Mouse (Mus musculus) thymus, postnatal 14 days (tissue): ENCODE measurements around the gene Lmo1.

ENCODE experiments used
- DNase-seq: peaks from one replicate; pipeline ENCODE4 v3.0.0; 2021

Lmo1 gene

DNA sequence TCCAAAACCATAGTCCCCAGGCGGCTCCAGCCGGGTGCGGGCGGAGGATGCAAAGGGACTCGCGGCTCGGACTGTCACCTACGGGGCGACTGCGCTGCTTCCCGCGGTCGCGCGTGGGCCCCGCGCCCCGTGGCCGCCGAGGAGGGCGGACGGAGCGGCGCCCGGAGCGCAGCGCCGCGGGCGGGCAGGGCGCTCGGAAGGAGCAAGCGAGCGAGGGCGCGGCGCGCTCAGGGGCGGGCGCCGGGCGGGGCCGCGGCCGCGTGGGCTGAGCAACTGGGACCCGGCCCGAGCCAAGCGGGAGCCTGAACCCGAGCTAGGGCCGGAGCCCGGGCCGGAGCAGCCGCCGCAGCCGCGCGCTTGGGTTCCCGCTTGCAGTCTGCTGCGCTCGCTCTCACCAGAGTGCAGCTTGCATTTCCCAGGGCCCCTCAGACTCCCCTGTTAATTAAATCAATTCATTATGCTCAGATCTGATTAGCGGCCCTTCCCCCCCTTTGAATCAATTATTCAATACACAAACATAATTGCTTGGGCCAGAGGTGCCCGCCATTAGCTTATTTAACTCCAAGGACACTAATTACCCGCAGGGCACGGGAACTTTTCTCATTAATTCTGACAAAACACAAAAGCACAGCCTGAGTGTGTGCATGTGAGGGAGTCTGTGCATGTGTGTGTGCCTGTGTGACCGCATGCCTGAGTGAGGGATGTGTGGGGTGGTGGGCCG is at the start of gene Lmo1:
Lmo1 (minus strand) TSS at position 259 of the 721 bp plus-strand sequence.
- DNase-seq = no peak

DNA sequence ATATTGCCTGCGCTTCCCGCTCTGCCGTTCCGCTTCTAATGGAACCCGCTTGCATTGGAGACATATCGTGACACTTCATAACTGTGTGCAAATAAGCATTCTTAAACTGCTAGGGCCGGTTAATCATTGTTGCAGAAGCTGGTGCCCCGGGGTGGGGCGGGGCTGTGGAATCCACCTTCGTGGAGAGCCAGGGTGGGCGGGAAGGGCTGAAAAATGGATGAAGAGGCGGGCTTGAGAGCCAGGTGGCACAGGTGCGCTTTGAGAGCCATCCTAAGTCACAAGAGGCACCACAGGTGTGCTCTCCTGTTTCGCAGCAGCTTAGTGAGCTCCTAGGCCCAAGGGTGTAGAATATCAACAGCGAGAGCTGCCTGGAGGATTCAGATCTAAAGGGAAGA is 46.7 kb upstream of the Lmo1 start:
- no peak for DNase-seq

DNA sequence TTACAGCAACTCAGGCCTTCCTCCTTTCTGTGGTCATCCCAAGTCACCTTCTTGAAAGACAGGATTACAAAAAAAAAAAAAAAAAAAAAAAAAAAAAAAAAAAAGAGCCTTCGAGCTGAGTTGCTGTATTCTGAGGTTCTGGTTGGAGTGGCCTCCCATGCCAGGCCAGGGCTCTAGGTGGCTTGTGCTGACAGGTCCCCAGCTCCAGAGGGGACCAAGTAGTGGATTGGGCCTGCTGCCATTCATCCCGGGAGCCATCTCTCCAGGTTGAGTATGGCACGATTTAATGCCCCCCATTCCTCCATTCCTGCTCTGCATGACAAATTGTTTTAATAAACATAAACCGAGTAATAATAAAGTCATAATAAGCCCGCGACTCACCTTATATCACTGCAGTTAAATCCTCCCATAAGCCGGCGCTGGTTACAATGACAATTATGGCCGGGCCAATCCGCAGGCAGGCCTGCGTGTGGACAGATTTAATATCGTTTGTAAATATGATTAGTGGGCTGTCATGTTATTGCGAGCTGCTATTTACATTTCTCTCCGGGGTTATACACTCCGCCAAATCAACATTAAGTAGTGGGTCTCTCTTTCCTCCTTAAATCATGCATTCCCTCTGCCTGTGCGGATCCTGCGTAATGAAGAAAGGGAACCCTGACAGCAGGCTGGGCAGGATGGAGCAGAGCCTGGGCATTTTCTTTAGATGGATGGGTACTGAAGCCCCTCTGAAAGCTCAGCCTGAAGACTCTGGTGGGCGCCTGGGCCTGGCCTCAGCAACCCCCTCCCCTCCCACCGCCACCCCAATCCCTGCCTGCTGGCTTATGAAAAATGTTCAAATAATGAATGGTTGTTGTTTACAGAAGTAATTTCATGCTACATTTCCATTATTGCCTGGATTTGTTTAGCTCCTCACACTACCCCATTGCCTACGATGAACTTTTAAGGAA is 46.0 kb upstream of the Lmo1 start:
- DNase-seq = no peak

DNA sequence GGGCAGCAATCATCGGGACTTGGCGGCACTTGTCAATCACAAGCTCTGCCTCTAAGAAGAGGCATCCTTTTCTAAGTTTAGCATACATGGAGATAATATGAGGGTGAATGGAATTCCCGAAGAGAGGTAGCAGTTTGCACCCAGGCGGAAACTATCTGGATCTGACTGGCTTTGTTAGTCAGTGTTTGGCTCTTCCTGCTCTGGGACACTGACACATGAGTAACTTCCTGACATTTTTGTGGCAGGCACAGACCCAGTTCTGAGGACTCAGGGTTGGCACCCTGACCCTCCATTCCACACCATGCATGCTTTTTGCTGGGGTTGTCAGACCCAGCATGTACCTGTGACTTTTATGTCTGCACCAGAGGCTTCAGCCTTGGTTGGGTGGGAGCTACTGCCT is 45.0 kb upstream of the Lmo1 start:
- DNase-seq = no peak

DNA sequence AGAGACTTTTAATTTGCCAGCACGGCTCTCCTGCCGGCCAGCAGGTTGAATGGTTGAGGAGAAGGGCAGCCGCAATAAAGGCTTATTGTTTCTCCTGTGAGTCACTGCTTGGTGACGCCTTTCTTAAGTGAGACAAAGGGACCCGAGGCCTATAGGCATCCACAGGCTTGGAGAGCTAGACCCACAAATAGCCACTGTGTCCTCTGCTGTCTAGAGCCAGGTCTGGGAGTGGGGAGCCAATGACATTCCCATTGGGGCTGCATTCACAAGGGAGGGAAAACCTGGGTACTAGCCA is 43.9 kb upstream of the Lmo1 start:
- no peak for DNase-seq

DNA sequence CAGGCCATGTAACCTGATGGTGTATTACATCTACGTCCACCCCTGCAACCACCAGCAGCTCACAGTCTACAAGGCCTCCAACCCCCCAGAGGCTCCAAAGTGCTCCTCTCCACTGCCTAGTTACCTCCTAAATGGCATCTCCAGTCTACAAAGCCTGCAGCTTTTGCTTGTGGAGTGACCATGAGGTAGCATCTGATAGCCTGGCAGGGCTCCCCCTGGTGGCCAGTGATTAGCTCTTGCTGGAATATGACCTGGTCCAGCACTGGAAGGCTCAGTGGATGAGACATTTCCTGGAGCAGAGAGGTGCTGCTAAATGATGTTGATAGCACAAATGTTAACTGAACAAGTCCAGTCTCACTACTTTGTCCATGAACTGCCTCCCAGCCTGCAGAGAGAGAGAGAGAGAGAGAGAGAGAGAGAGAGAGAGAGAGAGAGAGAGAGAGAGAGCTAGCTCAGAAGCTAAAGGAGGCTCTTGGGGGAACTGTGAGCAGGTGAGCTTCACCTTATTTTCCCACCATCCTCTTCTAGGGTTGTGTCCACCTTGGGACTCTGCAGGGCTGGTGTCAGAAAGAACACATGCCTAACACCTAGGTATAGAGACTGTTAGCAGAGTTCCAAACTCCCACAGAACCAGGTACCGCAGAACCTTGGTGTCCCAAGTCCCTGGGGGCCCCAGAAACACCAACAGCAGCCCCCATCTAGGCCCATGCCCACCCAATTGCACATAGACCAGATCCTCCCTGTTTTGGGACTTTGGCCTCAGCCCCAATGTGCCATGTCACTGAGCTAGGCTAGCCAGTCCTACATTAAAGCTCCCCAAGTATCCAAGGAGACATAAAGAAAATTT is 43.3 kb upstream of the Lmo1 start:
- peak; percentile 51 for DNase-seq

DNA sequence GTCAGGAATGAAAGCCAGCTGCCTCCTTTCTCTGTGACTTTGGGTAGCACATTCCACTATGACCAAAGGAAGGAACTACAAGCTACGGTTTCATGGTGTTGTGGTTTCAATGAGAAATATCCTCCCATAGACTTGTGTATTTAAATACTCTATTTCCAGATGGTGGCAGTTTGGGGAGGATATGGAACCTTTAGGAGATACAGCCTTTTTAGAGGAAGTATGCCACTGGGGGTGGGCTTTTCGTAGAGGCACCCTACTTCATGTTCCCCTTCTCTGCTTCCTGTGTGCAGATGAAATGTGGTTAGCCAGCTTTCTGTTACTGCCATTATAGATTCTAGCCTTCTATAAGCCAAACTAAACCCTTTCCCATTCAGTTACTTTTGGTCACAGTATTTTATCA is 34.8 kb upstream of the Lmo1 start:
- DNase-seq = no peak

DNA sequence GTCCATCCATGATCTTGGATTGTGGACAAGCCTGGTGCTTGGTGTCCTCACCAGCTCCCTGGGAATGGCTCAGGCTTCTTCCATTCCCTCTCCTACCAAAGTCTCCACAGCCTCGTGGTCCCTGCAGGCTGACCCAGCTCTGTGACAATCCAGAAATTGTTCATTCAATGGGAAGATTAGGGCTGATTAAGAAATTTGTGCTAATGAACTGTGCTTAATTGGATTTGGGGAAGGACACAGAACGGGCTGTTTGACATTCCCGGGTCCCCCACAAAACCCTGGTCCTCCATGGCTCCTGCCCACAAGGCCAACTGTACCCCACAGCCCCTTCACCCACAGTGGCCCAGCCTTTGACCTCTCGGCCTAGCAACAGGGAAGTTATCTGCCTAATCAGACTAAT is 32.8 kb upstream of the Lmo1 start:
- no peak for DNase-seq

DNA sequence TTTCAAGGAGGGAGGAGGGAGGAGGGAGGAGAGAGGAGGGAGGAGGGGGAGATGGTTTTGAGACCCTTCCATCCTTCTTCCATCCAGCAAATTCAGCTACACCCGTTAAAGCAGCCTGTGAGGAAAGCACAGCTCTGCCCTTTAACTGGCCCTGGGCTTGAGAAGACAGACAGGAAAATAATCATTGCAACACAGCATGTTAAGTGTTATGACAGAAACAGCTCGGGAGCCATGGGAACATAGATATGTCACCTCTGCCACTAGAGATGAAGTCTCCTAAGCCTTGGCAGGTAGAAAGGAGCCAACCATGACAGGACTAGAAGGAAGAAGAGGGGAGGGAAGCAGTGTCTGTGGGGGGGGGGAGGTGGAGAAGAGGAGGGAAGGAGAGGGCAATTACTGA is 31.4 kb upstream of the Lmo1 start:
- DNase-seq = no peak

DNA sequence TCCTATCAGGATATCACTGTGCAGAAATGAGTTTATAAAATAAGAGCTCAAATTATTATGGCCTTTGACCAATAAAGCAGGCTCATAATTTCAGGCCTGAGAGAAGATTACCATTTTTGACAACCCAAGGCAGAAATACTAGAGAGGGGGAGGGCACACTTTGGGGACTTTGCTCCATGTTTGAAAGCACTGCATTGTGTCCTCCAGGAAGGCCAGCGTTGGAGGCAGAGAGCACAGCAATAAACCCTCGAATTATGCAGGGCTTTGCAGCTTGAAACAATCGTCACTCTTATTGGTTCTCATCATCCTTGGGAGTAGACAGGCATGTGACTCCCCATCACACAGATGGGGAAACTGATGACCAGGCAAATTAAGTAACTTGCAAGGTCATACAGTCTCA is 28.1 kb upstream of the Lmo1 start:
- DNase-seq = no peak

DNA sequence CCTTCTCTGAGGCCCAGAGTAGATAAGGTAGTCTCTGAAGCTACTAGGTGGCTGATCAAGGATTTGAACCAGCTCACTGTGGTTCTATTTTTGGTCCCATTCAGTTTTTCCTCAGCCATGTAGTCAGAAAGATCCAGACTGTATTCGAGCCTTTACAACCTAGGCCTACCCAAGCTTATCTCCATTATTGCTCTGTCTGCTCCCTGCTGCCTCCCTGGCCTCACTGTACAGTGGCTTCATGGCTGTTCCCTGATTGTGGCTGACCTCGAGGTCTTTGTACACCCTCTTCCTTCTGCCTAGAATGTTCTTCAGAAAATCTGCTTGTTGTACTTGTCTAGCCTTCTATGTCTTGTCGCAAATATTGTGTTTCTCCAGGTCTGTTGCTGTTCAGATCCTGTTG is 25.6 kb upstream of the Lmo1 start:
- DNase-seq = no peak

DNA sequence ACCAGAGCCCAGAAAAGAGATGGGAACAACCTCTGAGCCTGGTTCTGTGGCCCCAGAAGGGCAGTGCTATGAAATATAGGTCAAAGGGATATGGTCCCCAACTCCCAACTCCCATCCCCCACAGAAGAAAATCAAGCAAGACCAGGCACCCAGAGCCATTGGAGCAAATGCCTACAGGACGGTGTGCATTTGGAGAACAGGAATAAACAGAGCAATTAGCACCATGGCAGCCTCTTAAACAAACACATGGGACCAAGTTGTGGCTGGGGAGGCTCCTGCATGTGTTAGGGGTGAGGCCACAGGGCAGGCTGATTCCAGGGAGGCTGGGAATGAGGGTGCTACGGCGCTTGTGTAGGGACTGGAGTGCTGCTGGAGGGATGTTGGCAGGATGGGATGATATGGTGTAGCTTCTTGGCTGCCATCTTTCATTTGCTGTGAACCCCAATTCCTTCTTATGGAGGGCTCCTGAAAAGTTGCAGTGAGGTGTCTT is 22.2 kb upstream of the Lmo1 start:
- no peak for DNase-seq

DNA sequence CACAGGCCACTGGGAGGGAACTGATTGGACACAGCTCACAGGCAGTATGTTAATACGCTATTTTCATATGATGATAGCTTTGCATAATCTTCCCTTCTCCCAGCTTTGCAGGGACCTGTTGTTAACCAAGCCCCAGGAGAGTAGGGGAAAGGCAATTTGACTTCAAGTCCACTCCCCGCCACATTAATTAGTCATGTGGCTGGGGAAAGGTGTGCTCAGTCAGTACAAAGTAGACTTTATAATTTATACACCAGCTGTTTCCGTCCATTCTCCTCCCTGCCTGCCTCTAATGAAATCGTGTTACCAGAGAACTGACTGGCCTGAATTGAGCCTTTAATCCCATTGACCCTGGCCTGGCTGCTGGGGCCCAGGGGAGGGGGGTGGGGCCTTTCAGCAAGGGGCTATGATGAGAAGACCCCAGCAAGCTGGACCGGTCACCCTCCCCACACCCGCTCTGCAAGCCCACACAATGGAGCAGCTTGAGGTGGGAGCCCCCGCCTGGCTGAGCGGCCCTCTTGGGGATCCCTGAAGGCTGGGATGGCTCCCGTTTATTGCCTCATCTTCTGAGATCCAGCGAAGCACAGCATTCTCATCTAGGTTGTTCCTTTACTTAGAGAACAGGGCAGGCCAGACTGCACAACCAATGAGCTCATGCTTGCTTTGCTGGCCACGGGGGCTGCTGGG is 21.5 kb upstream of the Lmo1 start:
- DNase-seq = no peak

DNA sequence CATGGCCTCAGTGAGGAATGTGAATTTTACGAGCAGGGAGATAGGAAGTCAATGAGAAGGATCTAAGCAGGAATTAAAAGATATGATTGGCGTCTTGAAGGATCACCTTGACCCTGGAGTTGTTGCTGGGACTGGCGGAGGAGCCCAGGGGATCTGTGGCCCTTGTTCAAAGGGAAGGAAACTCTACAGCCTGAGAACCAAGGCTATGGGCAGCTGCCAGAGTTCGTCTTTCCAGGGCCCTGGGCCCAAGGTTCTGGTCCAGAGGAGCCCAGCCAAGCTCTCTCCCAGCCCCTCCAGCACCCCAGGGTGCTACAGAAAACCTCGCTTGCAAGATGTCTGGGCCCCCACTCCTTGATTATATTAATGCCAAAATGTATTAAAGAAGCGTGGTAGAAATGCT is 21.0 kb upstream of the Lmo1 start:
- no peak for DNase-seq

DNA sequence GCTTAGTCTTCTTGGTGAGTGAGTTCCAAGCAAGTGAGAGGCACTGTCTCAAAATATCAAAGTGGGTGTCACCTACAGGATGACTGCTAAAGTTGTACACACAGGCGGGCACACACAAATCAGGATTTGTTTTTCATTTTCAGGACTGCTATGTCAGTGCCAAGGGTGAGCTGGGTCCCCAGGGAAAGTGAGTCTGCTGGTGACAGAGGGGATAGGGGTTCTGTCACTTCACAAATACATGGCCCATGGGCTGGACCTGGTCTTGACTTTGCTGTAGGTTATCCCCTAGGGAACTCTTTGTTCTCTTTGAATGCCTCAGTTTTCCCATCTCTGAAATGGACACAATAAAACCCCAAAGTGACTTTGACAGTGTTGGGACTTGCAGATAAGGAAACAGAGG is 19.8 kb upstream of the Lmo1 start:
- no peak for DNase-seq

DNA sequence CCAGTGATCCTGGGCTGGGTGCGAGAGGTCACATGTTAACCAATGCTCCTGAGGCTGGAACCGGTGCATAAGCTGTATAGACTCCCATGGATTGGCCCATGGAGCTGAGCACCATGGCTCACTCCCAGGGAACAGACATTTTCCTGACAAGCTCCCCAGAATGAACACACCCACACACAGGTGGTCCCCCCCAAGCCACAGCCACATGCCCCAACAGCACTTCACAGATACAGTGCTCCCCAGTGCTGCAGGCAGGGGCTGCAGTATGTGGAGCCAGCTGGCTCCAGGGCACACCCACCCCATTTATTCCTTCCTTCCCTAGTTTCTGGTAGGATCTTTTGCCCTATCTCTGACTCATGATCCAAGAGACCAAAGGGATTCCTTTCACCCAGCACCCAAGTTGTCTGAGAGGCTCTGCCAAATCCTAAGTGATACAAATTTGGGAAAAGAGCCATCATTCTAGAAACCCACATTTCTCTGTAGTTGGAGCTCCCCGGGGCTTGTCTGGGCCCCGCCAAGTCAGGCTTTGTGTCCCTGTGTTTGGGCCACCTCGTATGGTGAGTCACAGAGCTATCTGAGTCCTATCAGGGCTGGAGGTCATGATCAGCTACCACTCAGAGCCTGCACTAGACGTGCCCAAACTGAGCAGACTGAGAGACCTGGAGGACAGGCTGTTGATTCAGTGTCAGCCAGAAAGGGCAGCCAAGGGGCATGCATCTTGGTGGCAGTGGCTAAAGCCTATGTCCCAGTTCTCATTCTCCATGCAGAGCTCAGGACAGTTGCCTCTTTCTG is 12.4 kb upstream of the Lmo1 start:
- no peak for DNase-seq

DNA sequence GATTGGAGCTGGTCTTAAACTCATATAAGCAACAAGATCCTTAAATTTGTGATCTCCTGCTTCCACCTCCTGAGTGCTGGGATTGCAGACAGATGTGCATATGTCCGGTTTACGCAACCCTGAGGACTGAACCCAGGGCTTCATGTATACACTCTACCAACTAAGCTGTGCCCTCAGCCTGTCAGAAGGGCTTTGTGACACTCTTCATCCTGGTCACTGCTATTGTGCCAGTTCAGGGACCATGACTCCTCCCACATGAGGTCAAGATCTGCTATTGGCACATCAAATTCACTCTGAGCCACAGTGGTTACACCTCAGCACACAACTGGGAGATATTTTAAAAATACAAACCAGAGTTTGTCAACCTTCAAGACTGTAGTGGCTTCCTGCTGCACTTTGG is 11.0 kb upstream of the Lmo1 start:
- DNase-seq = no peak

DNA sequence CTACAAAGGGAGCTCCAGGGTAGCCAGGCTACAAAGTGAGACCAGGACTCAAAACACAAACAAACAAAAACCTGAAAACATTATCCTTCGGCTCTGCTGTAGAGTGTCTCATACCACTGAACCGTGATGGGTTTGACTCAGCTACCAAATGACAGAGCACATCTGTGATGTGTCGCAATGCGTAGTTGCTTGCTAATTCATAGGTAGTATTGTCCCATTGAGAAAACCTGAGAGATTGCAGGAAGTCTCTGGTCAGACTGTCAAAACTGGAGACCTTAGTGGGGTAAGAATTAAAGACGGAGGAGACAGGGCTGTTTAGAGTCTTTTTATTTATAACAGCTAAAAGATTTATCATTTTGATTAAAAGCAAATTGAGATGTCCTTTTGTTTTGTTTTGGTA is 10.6 kb upstream of the Lmo1 start:
- DNase-seq = no peak

DNA sequence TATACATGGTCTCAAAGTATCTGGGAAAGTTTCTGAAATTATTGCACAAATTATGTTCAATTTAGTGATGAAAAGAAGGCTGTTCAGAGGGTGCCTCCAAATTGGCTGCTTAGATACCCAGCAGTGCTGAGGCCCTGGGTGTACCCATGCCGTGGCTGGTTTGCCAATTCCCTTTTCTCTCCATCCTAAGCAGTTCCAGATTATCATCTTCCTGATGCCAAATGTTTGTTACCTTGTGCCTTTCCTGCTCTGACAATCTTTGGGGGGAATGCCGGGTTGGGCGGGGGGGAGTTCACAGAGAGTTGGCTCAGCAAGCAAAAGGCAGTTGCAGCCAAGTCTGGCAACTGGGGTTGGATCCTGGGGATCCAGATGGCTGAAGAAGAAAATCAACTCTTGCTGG is 1.7 kb upstream of the Lmo1 start:
- DNase-seq = no peak

DNA sequence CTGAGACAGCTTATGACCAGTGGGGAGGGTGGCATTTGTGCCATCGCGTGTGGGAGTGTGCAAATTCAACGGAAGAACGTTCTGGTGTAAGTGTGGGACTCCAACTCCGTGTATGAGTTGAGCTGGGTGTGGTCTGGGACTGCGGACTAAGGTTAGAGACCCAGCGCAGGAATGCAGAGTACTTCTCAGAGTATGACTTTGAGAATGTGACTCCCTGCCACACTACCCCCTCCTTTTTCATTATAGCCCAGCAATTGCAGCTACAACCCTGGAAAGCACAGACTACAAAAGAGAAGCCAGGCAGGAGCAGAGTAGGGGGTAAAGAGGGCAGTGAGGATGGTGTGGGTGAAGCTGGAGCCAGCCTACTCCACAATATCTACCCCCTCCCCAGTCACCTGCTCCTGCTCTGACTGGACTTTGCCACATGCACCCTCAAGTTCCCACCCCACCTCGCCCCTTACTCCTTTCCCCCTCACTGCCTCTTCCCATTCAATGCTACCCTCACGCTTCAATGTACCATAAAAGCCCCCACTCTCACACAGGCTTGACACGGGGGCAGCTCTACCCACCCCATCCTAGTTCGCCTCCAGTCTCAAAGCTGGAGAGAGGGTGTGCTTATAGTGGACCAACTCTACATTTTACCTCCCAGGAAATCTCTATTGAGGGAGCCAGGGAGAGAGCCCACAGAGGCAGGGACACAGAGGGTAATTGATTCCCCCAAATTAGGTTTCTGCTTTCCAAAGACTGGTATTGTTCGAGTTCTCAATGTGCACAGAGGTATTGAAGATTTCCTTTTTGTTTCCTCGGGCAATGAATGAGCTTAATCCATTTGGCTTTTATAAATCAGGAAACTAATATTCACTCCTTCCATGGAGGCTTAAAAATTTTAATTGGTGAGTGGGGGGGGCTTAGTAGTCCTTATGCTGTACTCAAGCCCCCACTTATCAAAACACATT is 941 bp upstream of the Lmo1 start:
- DNase-seq = no peak
